Mouse (Mus musculus) stomach, embryonic 16.5 days (tissue): ENCODE data around the gene Pcyt1a. TPM values are rescaled to one million over a fixed set of nuclear protein-coding genes. Genes with fewer than 3 reads are reported as not detected.

Source experiments
- ATAC-seq: fragments of 200-750 bp; cut with Nextera tagmentation; 2 replicates; pipeline ENCODE4 v1.8.0; 2017; ENCODE audit warnings: moderate number of reproducible peaks, moderate TSS enrichment; ENCODE audit not compliant: insufficient read depth, low FRiP score
- H3K27ac ChIP-seq: fragments of 300-500 bp; sonication (generic); 2 replicates; pipeline ENCODE4 v1.5.1; 2014; ENCODE audit warnings: low read length
- H3K27me3 ChIP-seq: fragments of 300-500 bp; sonication (generic); 2 replicates; pipeline ENCODE4 v1.6.1; 2014; ENCODE audit warnings: low read length, control low read depth, mixed read lengths; ENCODE audit not compliant: control insufficient read depth, insufficient read depth
- H3K36me3 ChIP-seq: fragments of 300-500 bp; sonication (generic); 2 replicates; pipeline ENCODE4 v1.6.1; 2014; ENCODE audit warnings: low read length; ENCODE audit not compliant: control insufficient read depth, insufficient read depth
- H3K4me1 ChIP-seq: fragments of 300-500 bp; sonication (generic); 2 replicates; pipeline ENCODE4 v1.6.1; 2014; ENCODE audit warnings: low read length, control low read depth, mixed read lengths; ENCODE audit not compliant: control insufficient read depth, insufficient read depth
- H3K4me2 ChIP-seq: fragments of 300-500 bp; sonication (generic); 2 replicates; pipeline ENCODE4 v1.6.1; 2014; ENCODE audit warnings: low read depth, low read length, mixed read lengths
- H3K4me3 ChIP-seq: fragments of 300-500 bp; sonication (generic); replicated peaks from 2 replicates; pipeline ENCODE4 v1.5.1; 2014; ENCODE audit warnings: mild to moderate bottlenecking, low read length
- H3K9ac ChIP-seq: fragments of 300-500 bp; sonication (generic); 2 replicates; pipeline ENCODE4 v1.6.1; 2014; ENCODE audit warnings: low read length
- H3K9me3 ChIP-seq: fragments of 300-500 bp; sonication (generic); replicated peaks from 2 replicates; pipeline ENCODE4 v1.6.1; 2016; ENCODE audit warnings: low read length, control low read depth; ENCODE audit not compliant: control insufficient read depth
- WGBS: fragments of 180-500 bp; shearing (Covaris S2); extraction: QIAGEN DNeasy Blood & Tissue Kit; methylation state at CpG from one replicate; pipeline ENCODE4 v1.1.7; 2014; 5-methylcytosine and 5-hydroxymethylcytosine counted together
- polyA plus RNA-seq: library from polyadenylated mRNA; unstranded; fragments of >200 nt; fragmentation: Nextera tagmentation; extraction: Ambion mirVana; gene quantifications from 2 replicates; pipeline ENCODE4 v1.2.1, GENCODE M21; 2015

Gene Pcyt1a
- 42.0 and 54.3 TPM in 2 replicates for polyA plus RNA-seq

- Histone ChIP-seq H3K9me3 (no peaks in the 10 kb centered on the region), H3K9ac (peak within 1 kb of the TSS; percentile 93), H3K27me3 (no peaks in the 10 kb centered on the region), H3K4me1 (peaks cover 16% of the 10 kb centered on the region), H3K4me2 (peak within 1 kb of the TSS; percentile 60), H3K4me3 (peak within 1 kb of the TSS; percentile 95), H3K36me3 (no peaks in the 10 kb centered on the region), H3K27ac (peak within 1 kb of the TSS; percentile 90)
- peak; percentile 97 for ATAC-seq
- WGBS: under 1% methylated on average over 54 of the region's 54 CpGs
Measured at GRCm38 (mm10) chr16:32430474-32431046, at the start of gene Pcyt1a. TSS of gene Pcyt1a (plus strand) at chr16:32430921.

- H3K36me3 ChIP-seq: peaks cover 30% of the 10 kb centered on the region
Measured at GRCm38 (mm10) chr16:32382901-32383300, 47.8 kb upstream of the Pcyt1a start.

DNA sequence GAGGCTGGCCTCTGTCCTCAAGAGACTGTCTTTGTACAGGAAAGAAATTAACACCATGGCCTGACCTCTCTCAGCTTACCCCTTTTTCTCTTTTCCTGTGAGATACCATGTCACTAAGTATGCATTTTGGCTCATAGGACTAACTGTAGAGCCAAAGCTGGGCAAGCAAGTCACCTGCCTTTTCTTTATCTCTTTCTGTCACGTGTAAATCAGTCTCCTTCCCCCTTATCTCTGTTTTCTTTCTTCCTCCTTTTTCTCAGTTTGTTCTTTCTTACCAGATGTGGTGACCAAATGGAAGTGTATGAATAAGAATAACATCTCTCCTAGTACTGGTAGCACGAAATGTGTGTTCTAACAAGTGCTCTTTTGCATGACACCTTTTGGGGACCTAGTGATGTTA lies 45.8 kb upstream of the Pcyt1a start:
- Histone ChIP-seq H3K27me3 (no peaks in the 10 kb centered on the region), H3K4me2 (no peak overlapping the region), H3K4me1 (no peaks in the 10 kb centered on the region), H3K9me3 (no peaks in the 10 kb centered on the region), H3K27ac (no peak overlapping the region), H3K9ac (no peak overlapping the region), H3K4me3 (no peak overlapping the region), H3K36me3 (peaks cover 23% of the 10 kb centered on the region)
- no peak for ATAC-seq
- 70% methylated on average over 2 of the region's 2 CpGs for WGBS

More at GRCm38 (mm10) chr16:32382901-32383300, 47.8 kb upstream of the Pcyt1a start:
- no peaks in the 10 kb centered on the region for H3K27me3 ChIP-seq
- H3K9ac ChIP-seq: no peak overlapping the region
- H3K27ac ChIP-seq: no peak overlapping the region
- no peak overlapping the region for H3K4me2 ChIP-seq
- H3K9me3 ChIP-seq: no peaks in the 10 kb centered on the region
- no peaks in the 10 kb centered on the region for H3K4me1 ChIP-seq
- ATAC-seq: no peak
- H3K4me3 ChIP-seq: no peak overlapping the region

DNA sequence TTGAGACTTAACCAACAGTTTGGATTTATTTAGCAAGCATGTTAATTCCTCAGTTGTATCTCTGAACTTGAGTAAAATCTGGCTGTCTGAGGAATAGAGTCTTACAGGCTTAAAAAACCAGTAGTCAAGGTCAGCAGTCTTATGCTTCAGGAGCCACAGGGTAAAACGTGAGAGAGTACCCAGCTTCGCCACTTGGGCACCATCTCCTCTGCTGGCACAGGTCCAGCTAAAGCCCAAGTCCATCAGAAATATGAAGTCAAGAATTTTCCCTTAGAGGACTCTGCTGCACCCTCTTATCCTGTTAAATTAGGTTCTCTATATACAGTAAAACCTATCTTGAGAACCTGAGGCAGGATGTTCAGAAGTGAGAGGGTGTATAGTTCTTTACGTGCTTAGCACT lies 43.9 kb upstream of the Pcyt1a start:
- Histone ChIP-seq H3K36me3 (peaks cover 16% of the 10 kb centered on the region), H3K4me3 (no peak overlapping the region), H3K4me2 (no peak overlapping the region), H3K27ac (no peak overlapping the region), H3K27me3 (no peaks in the 10 kb centered on the region), H3K4me1 (no peaks in the 10 kb centered on the region), H3K9me3 (no peaks in the 10 kb centered on the region), H3K9ac (no peak overlapping the region)
- ATAC-seq: no peak
- 84% methylated on average over 3 of the region's 3 CpGs for WGBS

GRCm38 (mm10) chr16:32389049-32389448 lies 41.7 kb upstream of the Pcyt1a start:
- Histone ChIP-seq H3K4me1 (no peaks in the 10 kb centered on the region), H3K9me3 (no peaks in the 10 kb centered on the region), H3K27me3 (no peaks in the 10 kb centered on the region), H3K36me3 (peaks cover 21% of the 10 kb centered on the region; the same call in 1 of the 2 replicates), H3K9ac (no peak overlapping the region), H3K4me2 (no peak overlapping the region), H3K27ac (no peak overlapping the region), H3K4me3 (no peak overlapping the region)
- ATAC-seq: no peak

DNA sequence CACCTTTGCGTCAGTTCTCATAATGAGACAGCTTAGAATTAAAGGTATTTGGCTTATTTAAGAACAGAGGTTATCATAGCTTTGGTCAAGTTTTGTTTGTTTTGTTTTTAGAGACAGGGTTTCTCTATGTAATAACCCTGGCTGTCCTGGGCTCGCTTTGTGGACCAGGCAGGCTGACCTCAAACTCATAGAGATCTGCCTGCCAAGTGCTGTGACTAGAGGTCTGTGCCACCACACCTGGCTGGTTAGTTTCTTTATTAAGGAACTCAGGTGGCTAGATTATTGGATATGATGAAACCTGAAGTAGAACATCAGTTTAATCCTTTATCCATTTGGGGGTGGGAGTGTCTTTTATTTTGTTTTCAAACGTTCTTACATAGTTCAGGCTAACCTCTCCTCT lies 40.9 kb upstream of the Pcyt1a start:
- Histone ChIP-seq H3K9me3 (no peaks in the 10 kb centered on the region), H3K4me2 (no peak overlapping the region), H3K27ac (no peak overlapping the region), H3K4me3 (no peak overlapping the region), H3K9ac (no peak overlapping the region), H3K4me1 (no peaks in the 10 kb centered on the region), H3K27me3 (no peaks in the 10 kb centered on the region), H3K36me3 (peaks cover 18% of the 10 kb centered on the region; the same call in 1 of the 2 replicates)
- 74% methylated on average over 3 of the region's 3 CpGs for WGBS
- no peak for ATAC-seq

- Histone ChIP-seq H3K4me2 (no peak overlapping the region), H3K9me3 (no peaks in the 10 kb centered on the region), H3K4me3 (no peak overlapping the region), H3K4me1 (no peaks in the 10 kb centered on the region), H3K9ac (no peak overlapping the region), H3K27me3 (no peaks in the 10 kb centered on the region), H3K36me3 (peaks cover 11% of the 10 kb centered on the region; the same call in 1 of the 2 replicates), H3K27ac (no peak overlapping the region)
- 85% methylated on average over 3 of the region's 3 CpGs for WGBS
- ATAC-seq: no peak
Measured at GRCm38 (mm10) chr16:32390882-32391281, 39.8 kb upstream of the Pcyt1a start.

GRCm38 (mm10) chr16:32395679-32396540 lies 34.8 kb upstream of the Pcyt1a start:
- peak overlapping the region; percentile 22; the same call in 1 of the 2 replicates for H3K27ac ChIP-seq

DNA sequence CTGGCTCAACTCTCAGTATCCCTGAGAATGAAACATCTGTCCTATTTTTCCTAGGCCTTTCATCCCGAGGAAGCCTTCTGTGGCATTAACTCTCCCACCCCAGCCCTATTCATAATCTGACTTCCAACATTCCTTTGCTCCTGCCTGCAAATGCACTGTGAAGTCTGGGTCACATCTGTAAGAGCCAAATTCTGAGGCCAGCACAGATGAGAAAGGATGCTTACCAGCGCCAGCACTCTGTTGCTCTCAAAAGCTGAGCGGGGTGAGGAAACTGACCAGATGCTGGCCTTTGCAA lies 34.2 kb upstream of the Pcyt1a start:
- Histone ChIP-seq H3K4me3 (no peak overlapping the region), H3K4me2 (no peak overlapping the region), H3K9ac (no peak overlapping the region), H3K27ac (peak overlapping the region; percentile 22; the same call in 1 of the 2 replicates), H3K4me1 (no peaks in the 10 kb centered on the region), H3K9me3 (no peaks in the 10 kb centered on the region), H3K27me3 (no peaks in the 10 kb centered on the region), H3K36me3 (peaks cover 8% of the 10 kb centered on the region; the same call in 1 of the 2 replicates)
- ATAC-seq: no peak
- WGBS: 46% methylated on average over 3 of the region's 3 CpGs

More at GRCm38 (mm10) chr16:32395679-32396540, 34.8 kb upstream of the Pcyt1a start:
- Histone ChIP-seq H3K9me3 (no peaks in the 10 kb centered on the region), H3K4me3 (no peak overlapping the region), H3K27me3 (no peaks in the 10 kb centered on the region), H3K4me2 (no peak overlapping the region), H3K9ac (no peak overlapping the region), H3K4me1 (no peaks in the 10 kb centered on the region), H3K36me3 (peaks cover 8% of the 10 kb centered on the region; the same call in 1 of the 2 replicates)
- WGBS: 62% methylated on average over 6 of the region's 6 CpGs
- no peak for ATAC-seq
